Mouse (Mus musculus) kidney, adult 11 months (tissue): ENCODE results near the gene Btbd11.
"Not testable (repeated sequence)": the region's sequence is repeated elsewhere in the genome, so short reads cannot be mapped to it uniquely, and the experiment has no call there.

ENCODE experiments used
- DNase-seq: peaks from one replicate; pipeline ENCODE4 v3.0.0; 2022

Btbd11 gene

DNA sequence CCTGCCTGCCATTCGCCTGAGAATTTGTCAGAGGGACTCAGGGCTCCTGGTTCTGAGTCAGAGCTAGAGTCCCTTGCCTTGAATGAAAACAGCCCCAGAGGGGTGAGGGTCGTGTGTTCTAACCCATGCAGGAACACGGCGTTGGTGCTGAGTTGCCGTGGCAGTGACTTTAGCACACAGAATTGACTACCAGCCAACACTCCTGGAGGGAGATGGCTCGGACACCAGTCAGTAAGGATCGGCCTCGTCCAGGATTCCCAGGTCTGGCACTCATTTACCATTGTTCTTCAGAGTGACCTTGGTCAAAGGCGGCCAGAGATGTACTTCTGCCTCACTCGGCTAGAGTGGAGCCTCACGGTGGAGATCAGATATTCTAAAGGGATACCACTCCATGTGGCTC, 215.9 kb downstream of the Btbd11 start:
- no peak for DNase-seq

DNA sequence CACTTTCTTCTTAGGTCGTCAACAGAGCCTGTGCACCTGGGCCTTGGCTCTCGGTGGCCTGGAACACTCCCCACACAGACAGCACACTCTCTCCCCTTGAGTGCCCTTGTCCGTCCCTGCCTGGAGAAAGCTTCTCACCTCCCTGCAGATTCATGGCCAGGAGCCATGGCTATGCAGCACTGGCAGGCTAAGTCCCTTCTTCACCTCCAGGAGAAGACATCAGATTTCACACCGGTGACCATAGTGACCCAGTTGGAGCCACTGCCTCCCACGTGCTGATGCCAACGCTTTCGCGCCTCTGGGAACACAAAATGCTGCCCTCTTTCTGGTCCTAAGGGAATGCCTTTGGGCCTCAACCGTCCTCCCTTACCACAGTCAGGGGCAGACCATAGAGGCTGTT, 217.9 kb downstream of the Btbd11 start:
- DNase-seq = no peak

DNA sequence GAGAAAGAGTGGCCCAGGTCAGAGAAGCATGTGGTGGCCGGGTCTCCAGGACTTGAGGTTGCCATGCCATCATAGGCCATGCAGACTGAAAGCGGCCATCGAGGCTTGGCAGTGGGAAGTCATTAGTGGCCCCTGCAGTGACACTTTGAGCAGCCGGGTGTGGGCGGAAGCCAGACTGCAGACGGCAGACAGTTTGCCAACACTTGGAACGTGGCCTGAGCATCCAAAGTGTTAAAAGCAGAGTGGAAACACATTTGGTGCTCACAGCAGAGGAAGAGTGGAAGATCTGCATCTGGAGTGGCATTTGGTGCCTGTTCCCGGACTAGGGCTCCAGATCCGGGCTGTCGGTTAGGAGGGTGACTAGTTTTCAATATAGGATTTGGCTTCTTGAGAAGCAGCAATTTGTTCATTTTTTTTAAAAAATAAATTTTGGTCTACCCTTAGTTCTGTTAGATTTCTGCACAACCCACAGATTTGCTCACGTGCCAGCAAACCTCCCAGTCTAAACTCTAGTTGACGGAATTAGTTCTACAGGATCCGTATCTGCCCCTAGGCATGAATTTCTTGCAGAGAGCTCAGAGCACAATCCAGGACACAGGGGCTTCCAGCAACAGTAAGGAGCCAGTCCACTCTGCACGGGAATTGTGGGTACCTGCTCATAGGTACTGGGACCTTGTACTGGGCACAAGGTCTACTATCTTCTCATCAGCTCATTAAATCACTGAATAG, 222.1 kb downstream of the Btbd11 start:
- no peak for DNase-seq

DNA sequence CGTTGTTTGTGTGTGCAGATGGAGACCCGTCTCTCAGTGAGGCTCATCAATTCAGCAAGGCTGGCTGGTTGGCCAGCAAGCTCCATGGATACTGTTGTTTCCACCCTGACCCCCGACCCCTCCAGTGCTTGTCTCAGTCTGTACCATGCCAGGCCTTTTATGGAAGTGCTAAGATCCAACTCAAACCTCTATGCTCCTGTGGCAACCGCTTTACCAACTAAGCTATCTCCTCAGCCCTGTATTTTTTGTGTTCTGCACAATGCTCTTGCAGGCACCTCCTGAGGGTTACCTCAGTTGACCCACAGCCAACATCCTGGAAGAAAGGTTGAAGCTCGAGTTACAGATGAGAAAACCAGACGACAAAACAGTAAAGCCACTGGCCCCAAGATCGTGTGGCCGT, 230.5 kb downstream of the Btbd11 start:
- DNase-seq = no peak

DNA sequence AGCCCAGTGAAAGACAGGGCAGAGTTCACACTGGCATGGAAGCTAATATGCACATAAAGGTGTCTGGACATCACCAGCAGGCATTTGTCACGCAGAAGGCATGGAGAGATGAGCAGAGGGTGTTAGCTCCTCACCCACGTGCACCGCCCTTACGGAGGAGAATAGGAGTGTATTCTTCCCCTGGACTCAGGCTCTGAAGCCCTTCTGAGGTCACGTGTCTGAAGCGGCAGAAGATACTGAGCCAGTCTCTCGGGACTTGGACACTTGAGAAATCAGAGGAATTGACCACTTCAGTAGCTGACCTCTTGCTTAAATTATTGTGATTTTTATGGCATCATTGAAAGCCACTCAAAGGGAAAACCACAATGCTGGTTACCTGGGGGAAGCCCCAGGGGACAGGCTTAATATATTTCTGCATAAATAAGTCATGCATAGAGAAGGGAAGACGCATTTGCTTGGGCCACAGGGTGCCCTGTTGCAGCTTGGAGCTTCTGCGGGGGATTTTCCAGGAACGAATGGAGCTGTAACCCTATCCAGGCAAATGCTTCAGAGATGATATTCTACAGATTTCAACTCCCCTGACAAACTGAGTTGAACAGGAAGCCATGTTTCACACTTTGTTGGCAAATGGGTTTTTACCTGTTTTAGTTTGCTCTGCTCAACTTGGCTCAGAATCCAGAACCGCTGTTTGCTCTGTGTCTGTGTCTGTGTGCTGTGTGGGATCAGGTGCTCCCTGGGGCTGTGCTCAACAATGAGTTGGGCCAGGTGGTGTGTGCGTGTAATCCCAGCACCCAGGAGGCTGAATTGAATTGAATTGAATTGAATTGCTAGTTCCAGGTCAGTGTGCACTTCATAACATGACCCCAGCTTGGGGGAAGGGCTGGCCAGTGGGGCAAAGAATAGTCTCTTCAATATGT, 231.1 kb downstream of the Btbd11 start:
- no peak for DNase-seq

DNA sequence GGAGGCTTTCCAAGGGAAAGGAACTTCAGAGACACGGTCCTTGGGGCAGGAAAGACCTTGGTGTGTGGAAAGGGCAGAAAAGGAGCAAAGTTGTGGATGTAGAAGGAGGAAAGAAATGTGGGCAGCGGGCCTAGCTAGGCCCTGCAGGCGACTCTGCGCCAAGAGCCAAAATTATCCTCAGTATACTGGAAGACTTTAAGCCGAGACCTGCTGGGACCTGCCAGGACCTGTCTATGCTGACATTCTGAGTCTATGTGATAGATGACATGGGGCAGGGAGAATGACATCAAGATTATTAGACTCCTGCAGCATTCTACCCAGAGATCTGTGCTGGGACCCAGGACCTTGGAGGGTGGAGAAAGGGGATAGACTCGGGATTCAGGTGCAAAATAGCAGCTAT, 234.5 kb downstream of the Btbd11 start:
- DNase-seq = no peak

DNA sequence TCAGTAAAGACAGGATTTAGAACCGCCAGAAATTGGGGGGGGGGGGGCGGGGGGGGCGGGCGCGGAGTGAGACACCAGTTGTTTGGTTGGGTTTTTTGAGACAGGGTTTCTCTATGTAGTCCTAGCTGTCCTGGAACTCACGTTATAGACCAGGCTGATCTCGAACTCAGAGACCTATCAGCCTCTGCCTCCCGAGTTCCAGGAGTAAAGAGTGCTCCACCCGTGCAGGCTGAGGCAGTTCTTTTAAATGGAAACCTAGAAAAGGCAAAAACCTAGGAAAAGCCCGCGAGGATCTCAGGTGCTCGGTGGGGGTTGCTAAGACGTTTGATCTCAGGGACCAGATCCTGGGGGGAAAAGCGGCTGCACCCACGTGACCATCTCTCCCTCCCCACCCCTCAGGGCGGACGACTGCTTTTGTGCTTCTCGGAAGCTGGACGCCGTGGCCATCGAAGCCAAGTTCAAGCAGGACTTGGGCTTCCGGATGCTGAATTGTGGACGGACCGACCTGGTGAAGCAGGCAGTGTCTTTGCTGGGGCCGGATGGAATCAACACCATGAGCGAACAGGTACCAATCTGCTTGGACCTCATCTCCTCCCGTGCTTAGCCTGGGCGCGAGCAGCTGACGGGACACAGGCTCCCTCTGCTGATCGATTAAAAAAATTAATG, 238.0 kb downstream of the Btbd11 start:
- DNase-seq = peak; percentile 23

DNA sequence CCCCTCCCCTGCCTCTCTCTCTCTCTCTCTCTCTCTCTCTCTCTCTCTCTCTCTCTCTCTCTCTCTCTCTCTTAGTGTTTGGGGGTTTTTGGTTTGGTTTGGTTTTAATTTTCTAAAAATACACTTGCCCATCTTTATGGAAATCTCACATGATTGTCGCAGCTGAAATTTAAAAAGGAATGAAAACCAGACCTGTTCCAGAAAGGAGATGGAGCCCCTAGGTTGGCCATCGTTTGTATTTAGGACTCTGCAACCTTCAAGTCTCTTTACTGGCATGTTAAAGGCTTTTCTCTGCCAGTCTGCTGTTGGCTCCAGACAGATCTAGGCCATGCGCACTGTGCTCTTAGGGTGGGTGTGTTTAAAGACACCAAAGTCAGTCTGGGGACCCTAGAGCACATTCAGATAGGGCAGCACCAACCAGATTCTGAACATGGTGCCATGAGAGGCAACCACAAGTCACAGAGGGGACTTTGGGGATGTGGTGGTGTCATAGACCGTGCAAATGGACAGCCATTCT, 238.6 kb downstream of the Btbd11 start:
- no peak for DNase-seq

DNA sequence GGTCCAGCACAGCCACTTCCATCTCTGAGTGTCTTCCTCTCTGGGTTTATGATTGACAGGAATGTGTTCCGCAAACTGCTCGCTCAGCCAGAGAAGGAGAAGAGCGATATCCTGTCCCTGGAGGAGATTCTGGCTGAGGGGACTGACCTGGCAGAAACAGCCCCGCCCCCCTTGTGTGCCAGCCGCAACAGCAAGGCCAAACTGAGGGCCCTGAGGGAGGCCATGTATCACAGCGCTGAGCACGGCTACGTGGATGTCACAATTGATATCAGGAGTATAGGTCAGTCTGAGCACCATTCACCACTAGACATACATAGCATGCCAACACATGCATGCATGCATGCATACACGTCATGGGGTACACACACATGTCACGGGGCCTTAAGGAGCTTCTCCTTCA, 245.4 kb downstream of the Btbd11 start:
- DNase-seq = no peak

DNA sequence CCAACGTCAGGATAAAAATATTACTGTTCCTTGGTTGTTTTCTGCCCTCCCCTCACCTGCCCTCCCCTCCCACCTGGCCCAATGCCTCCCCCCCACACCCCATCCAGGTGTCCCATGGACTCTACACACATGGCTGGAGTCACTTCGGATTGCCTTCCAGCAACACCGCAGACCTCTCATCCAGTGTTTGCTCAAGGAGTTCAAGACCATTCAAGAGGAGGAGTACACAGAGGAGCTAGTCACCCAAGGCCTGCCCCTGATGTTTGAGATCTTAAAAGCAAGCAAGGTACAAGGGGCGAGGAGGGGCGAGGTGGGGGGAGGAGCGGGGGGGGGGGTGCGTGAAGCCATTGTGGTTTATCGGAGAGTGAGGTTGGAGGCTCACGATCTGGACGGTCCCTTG, 247.0 kb downstream of the Btbd11 start:
- no peak for DNase-seq

DNA sequence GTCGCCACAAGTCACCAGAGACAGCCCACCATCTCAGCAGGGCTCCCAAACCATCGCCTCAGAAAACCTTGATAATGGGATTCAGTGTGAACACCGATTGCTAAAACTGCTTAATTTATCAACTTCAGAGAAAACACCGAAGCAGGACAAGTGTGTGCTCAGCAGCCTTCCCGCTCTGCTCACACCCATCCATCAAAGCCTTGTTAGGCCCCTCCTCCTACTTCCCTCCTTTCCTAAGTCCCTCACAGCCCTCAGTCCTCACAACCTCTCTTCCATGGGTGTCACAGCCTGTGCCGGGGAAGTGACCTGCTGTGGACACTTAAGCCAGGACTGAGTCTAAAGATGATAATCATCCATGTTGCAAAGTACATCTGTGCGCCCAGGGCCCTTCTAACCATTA, 251.0 kb downstream of the Btbd11 start:
- no peak for DNase-seq

DNA sequence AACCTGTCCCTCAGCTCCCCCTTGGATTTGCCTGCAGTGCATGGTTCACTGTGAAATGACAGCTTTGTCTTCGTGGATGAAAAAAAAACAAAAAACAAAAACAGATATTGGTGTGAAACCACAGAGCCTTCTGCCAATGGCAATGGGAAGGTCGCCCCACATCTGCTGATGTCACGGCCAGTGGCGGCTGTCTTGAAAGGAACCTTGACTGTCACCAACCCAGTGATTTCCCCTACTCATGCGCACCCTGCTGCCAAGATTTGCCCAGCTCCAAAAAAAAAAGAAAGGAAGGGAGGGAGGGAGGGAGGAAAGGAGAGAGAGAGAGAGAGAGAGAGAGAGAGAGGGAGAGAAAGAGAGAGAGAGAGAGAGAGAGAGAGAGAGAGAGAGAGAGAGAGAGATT, 251.5 kb downstream of the Btbd11 start:
- no peak for DNase-seq

DNA sequence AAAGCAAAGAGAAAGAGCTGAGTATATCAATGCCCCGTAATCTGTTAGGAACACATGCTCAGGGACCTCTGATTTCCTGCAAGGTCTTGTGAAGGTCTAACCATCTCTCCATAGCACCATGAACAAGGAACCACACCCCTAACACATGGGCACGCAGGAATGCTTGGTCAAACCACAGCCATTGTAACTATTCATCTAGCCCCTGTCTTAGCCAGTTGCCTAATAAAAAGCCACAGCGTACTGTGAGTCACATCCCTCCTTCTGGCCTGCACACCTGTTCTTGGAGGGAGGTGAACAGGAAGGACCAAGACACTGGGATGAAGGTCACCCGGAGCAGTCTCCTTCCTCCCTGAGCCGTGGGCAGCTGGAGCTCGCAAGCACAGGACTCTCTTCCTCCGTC, 253.0 kb downstream of the Btbd11 start:
- DNase-seq = no peak

DNA sequence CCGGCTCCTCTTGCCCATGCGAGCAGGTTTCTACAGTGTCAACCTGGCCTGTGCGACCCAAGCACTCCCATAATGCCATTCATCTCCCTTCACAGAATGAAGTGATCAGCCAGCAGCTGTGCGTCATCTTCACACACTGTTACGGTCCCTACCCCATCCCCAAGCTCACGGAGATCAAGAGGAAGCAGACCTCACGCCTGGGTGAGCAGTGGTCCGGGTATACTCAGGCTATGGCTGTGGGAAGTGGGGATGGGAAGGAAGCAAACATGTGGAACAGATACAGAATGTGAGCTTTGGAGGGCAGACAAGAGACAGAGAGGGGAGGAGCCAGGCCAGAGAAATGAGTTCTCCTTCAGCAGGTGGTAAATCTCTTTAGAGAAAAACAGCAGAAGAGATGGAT, 253.8 kb downstream of the Btbd11 start:
- no peak for DNase-seq

DNA sequence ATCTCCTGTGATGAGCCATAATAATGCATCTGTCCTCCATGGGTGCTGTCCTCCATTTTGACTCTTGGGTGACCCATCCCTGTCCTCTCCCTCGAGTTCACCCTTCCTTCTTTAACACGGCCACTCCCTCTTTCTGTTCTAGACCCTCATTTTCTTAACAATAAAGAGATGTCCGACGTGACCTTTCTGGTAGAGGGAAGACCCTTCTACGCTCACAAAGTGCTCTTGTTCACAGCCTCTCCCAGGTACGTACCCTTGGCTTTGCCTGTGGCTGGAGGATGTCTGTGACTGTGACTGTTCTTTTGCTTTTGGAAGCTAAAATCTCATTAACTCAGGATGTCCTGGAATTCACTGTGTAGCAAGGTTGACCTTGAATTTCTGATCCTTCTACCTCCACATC, 258.7 kb downstream of the Btbd11 start:
- DNase-seq = no peak

DNA sequence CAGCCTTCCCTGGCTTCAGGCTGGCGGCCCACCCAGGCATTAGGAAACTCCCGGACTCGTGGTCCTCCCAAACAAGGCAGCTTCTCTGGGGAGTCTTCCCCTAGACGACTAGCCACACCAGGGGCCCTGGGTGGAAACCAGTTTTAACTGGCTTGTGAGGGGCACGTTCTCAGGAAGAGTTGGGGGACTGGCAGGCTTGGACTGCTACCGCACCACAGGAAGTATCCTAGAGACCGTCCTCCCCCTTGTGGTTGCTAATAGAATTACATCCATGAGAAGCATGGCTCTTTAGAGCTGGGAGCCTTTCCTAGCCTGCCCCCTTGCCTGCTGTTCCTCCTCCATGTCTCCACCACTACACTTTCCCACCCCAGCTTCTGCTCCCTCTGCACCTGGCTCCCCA, 265.1 kb downstream of the Btbd11 start:
- DNase-seq = peak; percentile 4

DNA sequence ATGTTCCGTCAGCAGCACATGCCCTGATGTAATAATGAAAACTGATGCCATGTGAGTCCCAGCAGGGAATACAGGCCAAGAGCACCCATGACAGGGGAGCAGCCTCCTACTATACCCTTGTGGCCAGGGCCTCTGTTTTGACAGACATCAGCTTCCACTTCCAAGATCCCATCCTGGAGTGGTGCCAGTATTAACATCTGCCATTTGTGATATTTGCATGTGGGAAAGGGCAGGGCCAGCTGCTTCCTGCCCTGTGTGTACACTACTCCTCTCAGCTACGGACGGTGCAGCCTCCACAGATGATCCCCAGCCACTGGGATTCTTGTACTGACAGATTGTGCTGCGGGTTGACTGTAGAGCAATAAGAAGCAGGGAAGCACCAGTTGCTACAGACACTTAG, 269.3 kb downstream of the Btbd11 start:
- no peak for DNase-seq

DNA sequence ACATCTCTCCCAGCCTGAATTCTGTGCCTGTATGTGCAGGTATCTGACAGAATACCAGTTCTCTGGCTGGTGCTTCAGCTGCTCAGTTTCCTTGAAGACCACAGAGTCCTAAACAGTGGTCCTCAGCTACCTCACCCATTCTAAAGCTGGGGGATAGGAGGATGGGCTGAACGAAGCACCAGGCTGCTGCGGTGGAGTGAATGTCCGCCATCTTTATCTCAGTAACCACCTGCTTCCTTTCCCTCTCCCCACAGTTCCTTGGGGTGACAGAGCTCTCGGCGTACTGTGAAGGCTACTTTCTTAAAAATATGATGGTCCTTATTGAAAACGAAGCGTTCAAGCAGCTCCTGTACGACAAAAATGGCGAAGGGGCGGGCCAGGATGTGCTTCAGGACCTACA, 271.3 kb downstream of the Btbd11 start:
- DNase-seq = no peak

DNA sequence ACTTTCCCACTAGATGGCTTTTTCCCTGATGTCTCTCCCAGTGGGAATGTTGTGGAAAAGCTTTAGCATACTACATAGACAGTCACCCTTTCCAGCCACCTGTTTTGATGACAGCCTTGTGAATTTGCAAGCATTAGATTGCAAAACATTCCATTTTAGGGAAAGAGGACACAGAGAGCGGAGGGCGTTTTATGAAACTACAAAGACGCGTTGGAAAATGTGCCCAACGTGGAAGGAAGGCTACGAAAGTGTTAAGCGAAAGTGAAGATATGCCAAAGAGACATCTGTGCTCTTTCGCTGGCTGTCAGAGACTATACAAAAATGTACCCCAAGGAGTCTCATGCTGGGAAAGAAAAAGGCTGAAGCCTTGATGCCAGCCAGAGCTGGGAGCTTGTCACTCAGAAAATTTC, 286.9 kb downstream of the Btbd11 start:
- DNase-seq = no peak

DNA sequence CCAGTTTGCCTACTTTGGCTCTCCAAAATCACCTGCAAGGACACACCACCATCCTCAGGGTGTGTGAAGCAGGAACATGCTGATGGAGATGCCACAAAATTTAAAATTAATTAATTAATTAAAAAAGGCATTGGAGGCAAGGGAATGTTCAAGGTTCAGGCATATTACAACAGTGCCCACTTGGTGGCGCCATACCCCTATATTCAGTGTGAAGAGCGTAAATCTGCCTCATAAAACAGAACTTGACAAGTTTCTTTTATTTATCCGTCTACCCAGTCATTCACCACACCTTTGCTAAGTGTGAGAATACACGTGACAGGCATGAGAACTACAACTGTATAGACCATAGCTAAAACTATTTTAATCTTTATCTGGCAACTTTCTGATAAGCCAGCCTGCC, 292.0 kb downstream of the Btbd11 start:
- DNase-seq = peak; percentile 5

DNA sequence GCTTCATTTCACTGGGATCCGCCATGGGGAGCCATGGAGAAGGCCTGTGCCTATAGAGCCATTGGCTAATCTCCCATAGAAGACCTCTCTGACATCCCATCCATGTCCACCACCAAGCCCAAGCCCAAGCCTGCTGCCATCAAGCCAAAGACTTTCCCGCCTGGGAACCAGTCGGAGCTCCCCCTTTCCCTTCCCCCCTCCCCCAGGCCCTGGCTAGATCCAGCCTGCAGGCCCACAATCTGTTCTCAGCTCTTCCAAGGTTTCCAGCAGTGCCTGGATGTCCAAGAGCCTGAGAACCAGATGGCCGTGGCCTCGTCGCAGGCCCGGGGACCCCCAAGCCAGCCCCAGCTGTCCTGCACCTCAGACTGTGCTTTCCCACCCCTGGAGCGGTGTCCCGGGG, 295.8 kb downstream of the Btbd11 start:
- no peak for DNase-seq

DNA sequence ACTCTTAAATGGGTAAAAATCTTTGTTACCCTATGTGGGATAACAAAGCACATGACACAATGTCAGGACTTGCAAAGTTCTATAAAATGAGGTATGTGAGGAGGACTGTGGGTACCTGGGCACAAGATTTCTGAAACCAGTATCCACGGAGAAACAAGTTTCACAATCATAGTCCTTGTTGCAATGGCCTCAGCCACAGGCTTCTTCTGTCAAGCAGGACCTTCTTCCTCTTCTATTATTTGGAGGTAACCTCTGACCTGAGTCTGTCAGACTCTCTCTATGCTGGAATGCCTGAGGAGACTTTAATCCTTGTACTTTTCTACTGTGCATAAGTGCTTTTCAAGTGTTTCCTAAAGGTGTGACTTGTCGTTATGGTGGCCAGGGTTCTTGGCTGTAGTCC, 307.8 kb downstream of the Btbd11 start:
- not testable (repeated sequence) for DNase-seq

DNA sequence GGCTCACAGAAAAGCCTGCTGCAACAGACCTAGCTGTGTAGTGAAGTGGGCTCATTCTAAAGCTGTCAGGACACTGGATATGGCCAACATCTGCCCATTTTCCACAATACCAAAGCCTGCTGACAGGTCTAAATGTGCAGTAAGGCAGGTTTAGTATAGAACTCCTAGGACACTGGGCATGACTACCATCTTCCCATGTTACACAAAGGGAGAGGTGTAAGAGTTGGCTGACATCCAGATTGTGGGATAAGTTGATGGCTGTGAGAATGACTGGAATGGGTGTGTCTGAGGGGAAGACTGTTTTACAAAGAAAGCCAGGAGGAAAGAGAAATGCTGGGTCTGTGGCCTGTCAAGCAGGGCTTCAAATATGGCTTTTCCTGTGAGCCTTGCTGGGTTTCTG, 313.1 kb downstream of the Btbd11 start:
- DNase-seq = no peak

DNA sequence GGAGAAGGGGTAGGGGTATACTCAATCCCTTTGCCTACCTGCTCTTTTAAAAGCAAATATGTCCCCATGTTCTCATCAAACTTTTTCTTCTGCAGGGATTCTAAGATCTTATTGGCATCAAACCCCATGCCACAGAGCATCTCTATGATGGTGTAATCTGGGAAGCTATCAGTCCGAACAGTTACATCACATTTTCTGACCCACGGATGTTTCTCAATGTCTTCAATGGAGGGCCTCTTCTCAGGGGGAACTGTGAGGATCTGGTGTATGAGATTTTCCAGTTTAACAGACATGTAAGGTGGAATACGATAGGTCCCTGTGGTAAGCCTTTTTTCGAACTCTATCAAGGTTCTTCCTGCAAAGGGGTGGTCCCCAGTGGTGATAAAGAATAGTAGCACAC, 323.2 kb downstream of the Btbd11 start:
- DNase-seq = not testable (repeated sequence)
